Mouse (Mus musculus) layer of hippocampus, postnatal 25 days (tissue): ENCODE data around the gene Zfp420. TPM values are rescaled to one million over a fixed set of nuclear protein-coding genes. Genes with fewer than 3 reads are reported as not detected.
A peak's percentile ranks its signal among the peaks of the same experiment; 100 is the strongest.

Source experiments
- DNase-seq, 2 experiments: peaks; one replicate each; pipeline ENCODE4 v3.0.0; 2022; ENCODE audit warnings: mixed read lengths in 2 of 2, low spot score in 1 of 2; ENCODE audit errors: extremely low spot score in 1 of 2
- microRNA-seq, 2 experiments: library from miRNA; unstranded; fragments of <30 nt; microRNA quantifications; one replicate each; pipeline ENCODE4 v1.2.0; 2021
- total RNA-seq, 2 experiments: library from RNA; stranded (reverse); gene quantifications; 2 replicates each; pipeline ENCODE4 v1.2.3; 2021

Gene Zfp420
- total RNA-seq, 2 experiments from 2014 or later = 14.0 to 14.2 TPM

- no peak for DNase-seq
Observed at GRCm38 (mm10) chr7:29892756-29893155, 33.0 kb downstream of the Zfp420 start.

GRCm38 (mm10) chr7:29898351-29898750 is 38.6 kb downstream of the Zfp420 start:
- DNase-seq = no peak

GRCm38 (mm10) chr7:29904101-29904500 is 44.3 kb downstream of the Zfp420 start:
- no peak for DNase-seq

DNA sequence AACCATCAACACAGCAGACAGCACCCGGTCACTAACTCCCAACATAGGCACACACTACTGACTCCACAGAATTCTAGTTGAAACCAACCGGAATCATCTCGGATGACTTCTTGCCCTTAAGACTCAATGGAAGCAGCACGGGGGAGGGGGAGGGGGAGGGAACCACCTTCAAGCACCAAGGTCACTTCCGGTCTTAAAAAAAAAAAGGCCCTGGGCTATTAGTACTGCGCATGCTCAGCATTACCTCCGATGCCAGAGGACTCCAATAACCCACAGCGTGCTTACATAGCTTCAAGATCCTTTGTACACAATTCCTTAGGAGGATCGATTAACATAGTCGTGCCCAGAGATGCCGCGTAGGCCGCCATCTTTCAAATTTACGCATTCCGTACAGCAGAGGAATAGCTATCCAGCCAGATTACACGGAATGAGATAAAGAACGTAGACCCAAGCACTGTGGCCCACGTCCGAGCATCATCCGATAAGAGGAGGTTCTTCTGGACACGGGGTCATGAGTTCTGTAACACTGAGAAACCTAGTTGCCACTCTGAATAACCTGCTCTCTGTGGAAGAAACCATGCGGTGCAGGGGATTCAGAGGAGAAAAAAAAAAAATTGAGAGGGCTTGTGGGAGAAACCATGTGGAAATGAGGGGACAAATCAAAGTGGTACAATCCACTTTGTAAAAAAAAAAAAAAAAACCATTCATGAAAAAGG is 46.3 kb downstream of the Zfp420 start, which contains the start of gene Zfp27:
Gene Zfp27, minus strand, starts transcription at position 607 of the 716 bp plus-strand sequence.
- peak; percentile 33 to 40 for DNase-seq

- no peak for DNase-seq
Observed at GRCm38 (mm10) chr7:29906682-29907058, 46.9 kb downstream of the Zfp420 start.

GRCm38 (mm10) chr7:29907206-29907605 is 47.4 kb downstream of the Zfp420 start:
- DNase-seq = no peak

DNA sequence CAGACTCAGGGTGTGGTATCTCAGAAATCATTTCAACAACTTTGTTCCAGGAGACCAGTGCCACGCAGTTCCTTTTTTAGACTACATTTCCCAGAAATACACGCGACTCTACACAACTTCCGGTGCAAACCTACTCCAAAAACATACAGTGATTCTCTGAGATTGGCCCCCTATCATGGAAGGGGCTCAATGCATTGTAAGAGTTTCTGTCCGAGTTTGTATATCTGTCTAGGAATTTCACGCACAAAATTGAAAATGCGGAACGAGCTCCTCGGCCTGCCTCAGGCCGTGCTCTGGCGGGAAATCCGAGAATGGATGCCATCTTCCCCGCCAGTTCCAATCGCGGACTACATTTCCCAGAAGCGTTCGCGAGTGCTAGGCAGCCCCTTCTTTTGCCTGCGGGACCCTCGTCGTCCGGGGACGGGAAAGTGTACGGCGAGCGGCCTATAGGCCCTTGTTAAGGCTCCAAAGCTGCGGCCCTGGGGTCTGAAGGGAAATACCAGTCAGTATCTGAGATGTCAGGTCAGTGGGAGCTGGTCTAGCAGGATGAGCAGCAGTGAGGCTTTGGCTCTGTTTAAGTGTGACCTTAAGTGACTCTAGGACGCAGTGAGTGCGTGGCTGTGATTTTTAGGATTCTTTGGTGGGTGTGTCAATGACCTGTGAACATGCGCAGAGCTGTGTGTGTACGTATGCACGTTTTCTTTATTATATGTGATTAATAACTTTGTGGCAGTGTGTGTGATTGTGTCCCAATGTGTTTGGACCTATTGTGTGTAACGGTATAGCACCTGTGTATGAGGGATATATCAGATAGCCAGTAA is 48.6 kb downstream of the Zfp420 start, which contains the start of gene Zfp383:
Gene Zfp383, plus strand, starts transcription at position 94 of the 821 bp plus-strand sequence.
- DNase-seq = peak; percentile 67 to 73

- no peak for DNase-seq
Observed at GRCm38 (mm10) chr7:29910252-29910651, 50.5 kb downstream of the Zfp420 start.

DNA sequence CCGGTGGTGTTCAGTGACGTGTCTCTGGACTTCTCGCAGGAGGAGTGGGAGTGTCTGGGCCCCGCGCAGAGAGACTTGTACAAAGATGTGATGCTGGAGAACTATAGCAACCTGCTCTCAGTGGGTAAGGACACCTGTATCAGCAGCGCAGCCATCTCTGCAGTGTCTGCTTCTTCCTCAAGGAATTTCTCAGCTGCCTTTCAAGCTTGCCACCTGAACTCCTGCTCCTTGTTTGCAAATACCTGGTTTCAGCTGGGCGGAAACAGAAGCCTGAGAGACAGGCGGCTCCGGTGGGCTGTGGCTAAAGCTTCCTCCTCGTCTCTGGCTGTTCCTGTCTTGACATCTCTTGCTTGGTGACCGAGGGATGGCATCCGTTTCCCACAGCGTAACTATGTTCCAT is 52.4 kb downstream of the Zfp420 start:
- DNase-seq = no peak

DNA sequence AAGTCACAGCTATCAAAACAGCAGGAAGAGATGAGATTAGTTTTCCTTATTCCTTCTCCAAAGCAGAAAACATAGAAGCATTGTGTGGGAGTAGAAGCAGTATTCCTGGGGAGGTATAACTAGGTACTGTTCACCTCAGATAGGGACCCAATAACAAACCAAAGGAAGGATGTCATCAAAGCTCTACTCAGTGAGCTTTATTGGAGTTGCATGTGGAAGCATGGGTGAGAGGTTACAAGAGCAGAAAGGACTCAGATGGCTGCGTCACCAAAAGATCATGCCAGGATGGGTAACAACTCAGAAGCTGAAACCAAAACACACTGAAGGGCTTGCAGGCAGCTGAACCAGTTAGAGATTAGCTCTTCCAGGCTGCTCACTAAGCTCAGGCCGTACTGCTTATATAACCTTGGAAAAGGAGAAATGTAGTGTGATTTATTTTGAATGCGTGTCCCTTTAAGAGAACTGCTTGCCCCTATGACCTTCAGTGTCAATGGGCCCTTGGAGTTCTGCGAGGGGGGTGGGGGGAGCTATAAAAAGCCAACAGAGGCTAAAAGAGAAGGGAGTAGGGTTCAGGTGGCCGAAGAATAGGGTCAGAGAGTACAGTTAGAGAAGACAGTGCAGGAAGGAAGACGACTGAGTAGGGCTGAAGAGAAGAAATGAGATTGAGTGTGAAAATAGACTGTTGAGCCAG is 57.7 kb downstream of the Zfp420 start:
- DNase-seq = no peak

GRCm38 (mm10) chr7:29918062-29918453 is 58.3 kb downstream of the Zfp420 start:
- no peak for DNase-seq

GRCm38 (mm10) chr7:29921439-29922093 is 61.8 kb downstream of the Zfp420 start:
- DNase-seq = no peak

DNA sequence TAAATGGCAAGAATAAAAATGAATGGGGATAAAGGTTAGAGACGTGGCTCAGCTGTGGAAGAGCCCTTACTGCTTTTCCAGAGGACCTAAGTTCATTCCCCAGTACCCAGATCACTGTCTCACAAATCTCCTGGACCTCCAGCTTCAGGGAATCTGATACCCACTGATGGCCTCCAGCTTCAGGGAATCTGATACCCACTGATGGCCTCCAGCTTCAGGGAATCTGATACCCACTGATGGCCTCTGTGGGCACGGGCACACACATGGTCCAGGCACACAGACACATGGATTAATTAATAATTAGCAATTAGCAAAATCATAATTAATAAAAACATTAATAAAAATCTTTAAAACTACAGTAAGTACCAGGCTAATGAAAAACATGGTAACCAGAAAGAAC is 63.0 kb downstream of the Zfp420 start:
- DNase-seq = no peak

Small RNAs within 50 kb of the gene (microRNA-seq; reads per million reads assigned to microRNA genes)
- 1.3 to 1.6 reads per million in 2 experiments for gene Mir7668

Other genes with a start within 250 kb of the Zfp420 start
- under 1 TPM in 1 of 2 experiments, not detected in 1; 0.52 TPM for gene Catsperg2, start 132.9 kb upstream of the Zfp420 start, total RNA-seq
- gene Zfp84, start 91.4 kb upstream of the Zfp420 start, total RNA-seq = 10 to 100 TPM; 18.6 to 19.0 TPM
- gene Zfp30, start 76.0 kb upstream of the Zfp420 start, total RNA-seq = 10 to 100 TPM in 1 of 2 experiments, 1 to 10 TPM in 1; 9.6 to 10.9 TPM
- gene Zfp790, start 43.9 kb upstream of the Zfp420 start, total RNA-seq = 10 to 100 TPM; 21.0 to 22.0 TPM
- 10 to 100 TPM; 14.3 to 17.0 TPM for gene Zfp940, start 6.3 kb upstream of the Zfp420 start, total RNA-seq
- gene Zfp27, start 46.6 kb downstream of the Zfp420 start, total RNA-seq = 10 to 100 TPM; 19.5 to 20.1 TPM
- 1 to 10 TPM; 8.4 to 8.7 TPM for gene Zfp383, start 48.2 kb downstream of the Zfp420 start, total RNA-seq
- 10 to 100 TPM; 15.1 to 16.7 TPM for gene Zfp74, start 94.1 kb downstream of the Zfp420 start, total RNA-seq
- gene Zfp568, start 124.0 kb downstream of the Zfp420 start, total RNA-seq = 1 to 10 TPM; 2.5 to 3.5 TPM
- gene Zfp14, start 191.4 kb downstream of the Zfp420 start, total RNA-seq = 10 to 100 TPM in 1 of 2 experiments, 1 to 10 TPM in 1; 9.2 to 10.3 TPM
- 1 to 10 TPM; 1.9 to 5.0 TPM for gene Zfp82, start 212.9 kb downstream of the Zfp420 start, total RNA-seq
- gene Gm26920, start 230.4 kb downstream of the Zfp420 start, total RNA-seq = 1 to 10 TPM in 1 of 2 experiments, not detected in 1; 2.0 TPM
- 1 to 10 TPM; 5.3 to 7.1 TPM for gene Zfp566, start 230.5 kb downstream of the Zfp420 start, total RNA-seq
- gene Zfp260, start 234.8 kb downstream of the Zfp420 start, total RNA-seq = 10 to 100 TPM; 64.8 to 89.9 TPM